Mouse (Mus musculus): ENCODE data around the gene Postn.

DNA sequence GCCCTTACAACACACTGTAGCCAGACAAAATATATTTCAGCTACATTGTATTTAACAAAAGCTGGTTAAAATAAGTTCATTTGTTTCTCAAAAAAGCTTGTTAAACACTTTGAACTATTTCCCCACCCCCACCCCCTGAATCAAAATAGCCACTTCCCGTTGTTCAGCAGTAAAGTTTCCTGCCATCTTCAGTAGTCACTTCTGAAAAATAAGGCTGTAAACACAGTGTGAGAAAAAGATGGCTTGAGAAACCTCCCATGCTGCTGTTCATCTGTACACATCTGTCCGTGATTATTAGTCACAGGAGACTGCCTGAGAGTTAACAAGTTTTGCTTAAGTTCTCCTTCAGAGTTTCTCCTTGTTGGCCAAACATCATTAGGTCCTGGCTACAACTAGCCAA is 39.0 kb downstream of the Postn start:
- TF ChIP-seq CTCF (IDR thresholded peaks at IDR 0.05; ENCODE audit: control insufficient read depth, insufficient read depth, insufficient replicate concordance, low read depth, low read length) (no peak), POLR2A (IDR thresholded peaks at IDR 0.05; ENCODE audit: control insufficient read depth, low read depth, low read length) (no peak)
